Mouse (Mus musculus): Measurements from ENCODE around the gene Gm20388.

- TF ChIP-seq GATA1 (IDR thresholded peaks at IDR 0.05; ENCODE audit: low read length): no peak
- no peak for TF ChIP-seq TAL1 (IDR thresholded peaks at IDR 0.05; ENCODE audit: low read length)
These were observed 1017.4 kb downstream of the Gm20388 start for GRCm38 (mm10) chr8:120928082-120928481.

All from erythroblast, embryonic 14.5 days (primary cell).